Mouse (Mus musculus): ENCODE measurements around the gene Tpra1. TPM values are rescaled to one million over a fixed set of nuclear protein-coding genes. Genes with fewer than 3 reads are reported as not detected.

The Tpra1 gene
- polyA plus RNA-seq, 1 experiment from 2014 or later, result 98.8 TPM

Other genes starting within 250 kb of the Tpra1 start
- 40.2 and 48.0 TPM in 2 replicates for gene Mgll, start 177.8 kb upstream of the Tpra1 start, polyA plus RNA-seq (2015; fragmentation: Nextera tagmentation; extraction: Ambion mirVana)
- gene Abtb1, start 60.3 kb upstream of the Tpra1 start, polyA plus RNA-seq (2015; fragmentation: Nextera tagmentation; extraction: Ambion mirVana), result 43.9 and 44.6 TPM in 2 replicates
- gene Podxl2, start 27.2 kb upstream of the Tpra1 start, polyA plus RNA-seq (2015; fragmentation: Nextera tagmentation; extraction: Ambion mirVana), result 43.0 and 48.9 TPM in 2 replicates
- gene Mcm2, start 3.5 kb upstream of the Tpra1 start, polyA plus RNA-seq (2015; fragmentation: Nextera tagmentation; extraction: Ambion mirVana), result 151 and 157 TPM in 2 replicates